Mouse (Mus musculus) c-Kit-positive CD71-negative TER-119-negative erythroid progenitor cells, embryonic 14.5 days (primary cell): ENCODE measurements around the gene Cox4i1.

Source experiments
- DNase-seq: peaks from one replicate; pipeline ENCODE4 v3.0.0-alpha.2; 2013; ENCODE audit warnings: low read depth

The Cox4i1 gene

GRCm38 (mm10) chr8:120696401-120697153, 28.6 kb downstream of the Cox4i1 start:
- DNase-seq, result no peak

DNA sequence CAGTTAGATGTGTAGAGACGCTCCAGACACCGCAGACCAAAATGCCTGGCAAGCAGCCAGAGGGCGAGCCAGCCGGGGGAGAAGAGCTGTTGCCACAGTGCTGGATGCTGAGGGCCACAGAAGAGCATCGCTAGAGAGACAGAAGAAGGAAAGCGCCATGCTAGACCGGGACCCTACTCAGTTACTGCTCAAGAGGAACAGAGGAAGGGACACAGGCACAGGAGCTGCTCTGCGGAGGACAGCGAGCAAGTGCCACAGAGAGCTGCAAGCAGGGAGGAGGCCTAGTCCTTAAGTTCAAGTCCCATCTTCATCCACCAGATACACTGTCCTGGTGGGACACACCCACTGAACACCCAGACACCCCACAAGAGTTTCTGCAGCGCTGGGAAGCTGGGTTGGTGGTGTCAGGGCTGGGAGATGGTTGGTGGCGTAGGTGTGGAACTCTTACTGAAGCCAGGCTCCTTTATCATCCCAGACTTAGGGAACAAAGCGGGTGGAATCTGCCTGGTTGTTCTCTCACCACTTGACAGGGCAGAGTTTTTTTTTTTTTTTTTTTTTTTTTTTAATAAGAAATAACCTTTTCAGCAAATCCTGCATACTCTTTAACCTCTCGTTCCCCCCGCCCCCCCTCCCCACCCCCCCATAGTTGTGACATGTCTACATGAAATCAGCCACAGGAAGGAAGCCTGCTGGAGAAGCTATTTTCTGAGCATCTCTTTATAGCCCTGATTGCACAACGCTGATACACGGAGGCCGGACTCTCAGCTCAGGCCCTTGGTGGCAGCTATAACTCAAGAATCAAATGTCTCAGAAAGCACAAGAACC, 29.3 kb downstream of the Cox4i1 start:
- peak; percentile 53 for DNase-seq

DNA sequence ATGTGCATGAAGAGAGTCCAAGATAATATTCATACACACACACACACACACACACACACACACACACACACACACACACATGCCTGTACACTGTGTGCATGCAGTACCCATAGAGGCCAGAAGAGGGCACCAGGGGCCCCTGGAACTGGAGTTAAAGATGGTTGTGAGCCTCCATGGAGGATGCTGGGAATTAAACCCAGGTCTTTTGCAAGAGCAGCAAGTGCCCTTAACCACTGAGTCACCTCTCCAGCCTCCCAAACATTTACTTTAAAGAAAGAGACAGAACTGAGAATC, 29.9 kb downstream of the Cox4i1 start:
- no peak for DNase-seq

GRCm38 (mm10) chr8:120698426-120698825, 30.4 kb downstream of the Cox4i1 start:
- DNase-seq, result no peak

GRCm38 (mm10) chr8:120699079-120699478, 31.1 kb downstream of the Cox4i1 start:
- no peak for DNase-seq

- no peak for DNase-seq
Measured at GRCm38 (mm10) chr8:120699565-120699964, 31.5 kb downstream of the Cox4i1 start.

GRCm38 (mm10) chr8:120700053-120700452, 32.0 kb downstream of the Cox4i1 start:
- DNase-seq, result no peak

DNA sequence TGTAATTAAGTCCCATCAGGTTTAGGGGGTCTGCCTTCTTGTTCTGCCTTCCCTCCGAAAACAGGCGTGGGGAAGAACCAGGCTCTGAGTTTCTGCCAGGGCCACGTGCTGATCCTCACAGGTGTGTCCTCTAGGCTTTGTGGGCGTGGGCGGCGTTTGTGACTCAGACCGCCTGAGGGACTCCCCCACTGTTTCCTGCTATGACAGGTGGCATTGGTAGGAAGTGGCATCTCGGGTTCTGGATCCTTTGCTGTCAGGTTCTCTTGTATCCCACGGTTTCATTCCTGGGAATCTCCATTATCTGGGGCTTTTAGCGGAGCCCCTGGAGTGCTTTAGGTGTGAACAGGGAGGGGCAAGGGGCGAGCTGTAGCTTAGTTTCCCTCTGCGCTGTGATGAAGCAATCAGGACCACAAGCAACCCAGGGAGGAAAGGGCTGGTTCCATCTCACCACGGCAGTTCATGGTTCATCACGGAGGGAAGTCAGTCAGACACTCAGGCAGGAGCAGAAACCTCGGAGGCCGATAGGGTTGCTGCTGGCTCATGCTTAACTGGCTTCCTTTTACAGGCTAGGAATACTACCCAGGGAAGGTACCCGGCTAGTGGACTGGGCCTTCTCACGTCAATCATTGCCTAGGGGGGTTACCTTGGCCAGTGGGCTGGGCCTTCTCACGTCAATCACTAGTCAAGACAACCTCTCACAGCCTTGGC, 33.9 kb downstream of the Cox4i1 start:
- no peak for DNase-seq

DNA sequence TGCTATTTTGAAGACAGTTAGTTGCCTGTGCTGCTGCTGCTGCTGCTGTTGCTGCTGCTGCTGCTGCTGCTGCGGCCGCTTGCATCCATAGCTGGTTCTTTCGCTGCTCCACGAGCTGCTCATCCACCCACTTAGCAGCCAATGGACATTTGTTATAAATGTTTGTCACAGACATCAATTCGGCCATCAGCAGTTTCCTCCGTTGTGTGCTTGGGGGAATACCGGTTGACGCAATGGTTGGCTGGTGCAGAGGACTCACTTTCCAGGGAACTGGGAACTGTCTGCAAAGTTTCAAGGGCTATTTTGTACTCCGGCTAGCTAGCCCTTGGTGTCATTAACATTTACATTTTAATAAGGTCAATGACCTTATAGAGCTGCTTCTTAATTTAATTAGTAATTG, 36.2 kb downstream of the Cox4i1 start:
- DNase-seq, result no peak

GRCm38 (mm10) chr8:120705163-120705562, 37.1 kb downstream of the Cox4i1 start:
- no peak for DNase-seq

- DNase-seq, result no peak
Measured at GRCm38 (mm10) chr8:120706193-120706592, 38.2 kb downstream of the Cox4i1 start.

GRCm38 (mm10) chr8:120709176-120709575, 41.2 kb downstream of the Cox4i1 start:
- DNase-seq, result no peak

GRCm38 (mm10) chr8:120715200-120715599, 47.2 kb downstream of the Cox4i1 start:
- no peak for DNase-seq

DNA sequence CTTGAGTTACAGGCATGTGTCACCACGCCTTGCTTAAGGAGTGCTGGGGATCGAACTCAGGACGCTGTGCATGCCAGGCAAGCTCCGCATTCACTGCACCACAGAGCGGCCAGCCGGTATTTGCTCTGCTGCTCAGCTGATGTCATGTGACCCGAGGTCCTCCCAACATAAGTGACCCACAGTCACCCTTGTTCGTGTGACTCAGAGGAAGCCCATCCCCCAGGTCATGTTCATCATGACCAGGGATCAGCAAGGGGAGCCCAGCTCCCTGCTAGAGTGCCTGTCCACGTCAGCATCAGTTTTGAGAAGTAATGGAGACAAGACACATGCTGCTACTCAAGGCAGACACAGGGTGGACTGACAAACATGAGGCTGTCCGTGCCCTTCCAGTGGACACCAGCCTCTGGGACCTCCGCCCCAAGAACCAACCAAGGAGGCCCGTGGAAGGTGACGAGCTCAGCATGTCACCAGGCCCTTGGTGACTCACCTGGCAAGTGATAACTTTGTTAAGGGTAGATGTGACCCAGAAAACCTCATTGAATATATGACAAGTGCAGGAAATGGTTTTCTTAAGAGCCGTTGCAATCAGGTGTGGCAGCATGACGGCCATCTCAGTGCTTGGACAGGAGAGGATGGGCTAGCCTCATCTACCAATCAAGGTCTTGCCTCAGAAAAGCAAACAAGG, 48.1 kb downstream of the Cox4i1 start:
- no peak for DNase-seq

GRCm38 (mm10) chr8:120719586-120720236, 51.7 kb downstream of the Cox4i1 start:
- no peak for DNase-seq

DNA sequence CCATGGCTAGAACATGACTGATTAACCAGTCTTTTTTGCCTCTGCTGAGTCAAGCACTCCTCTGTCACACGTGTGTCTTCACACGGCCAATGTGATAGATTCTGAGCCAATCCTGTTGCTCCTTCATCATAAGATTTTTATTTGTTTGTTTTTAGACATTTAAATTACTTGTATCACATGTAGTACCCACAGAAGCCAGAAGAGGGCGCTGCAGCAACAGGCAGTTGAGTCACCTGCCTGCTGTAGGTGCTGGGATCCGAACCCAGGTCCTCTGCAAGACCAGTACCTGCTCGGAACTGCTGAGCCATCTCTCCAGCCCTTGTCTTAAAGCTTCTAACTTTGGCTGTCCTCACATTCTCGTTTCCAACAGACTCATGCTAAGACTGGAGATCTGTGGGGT, 55.0 kb downstream of the Cox4i1 start:
- no peak for DNase-seq
